Mouse (Mus musculus) right cerebral cortex, adult 2 months (tissue): ENCODE results near the gene Lcn9.
A peak's percentile ranks its signal among the peaks of the same experiment; 100 is the strongest.
"Not testable (repeated sequence)": the region's sequence is repeated elsewhere in the genome, so short reads cannot be mapped to it uniquely, and the experiment has no call there.

Source experiments
- DNase-seq, 2 experiments: peaks; one replicate each; pipeline ENCODE4 v3.0.0; 2021 to 2022; ENCODE audit warnings: low spot score in 2 of 2

Gene Lcn9

DNA sequence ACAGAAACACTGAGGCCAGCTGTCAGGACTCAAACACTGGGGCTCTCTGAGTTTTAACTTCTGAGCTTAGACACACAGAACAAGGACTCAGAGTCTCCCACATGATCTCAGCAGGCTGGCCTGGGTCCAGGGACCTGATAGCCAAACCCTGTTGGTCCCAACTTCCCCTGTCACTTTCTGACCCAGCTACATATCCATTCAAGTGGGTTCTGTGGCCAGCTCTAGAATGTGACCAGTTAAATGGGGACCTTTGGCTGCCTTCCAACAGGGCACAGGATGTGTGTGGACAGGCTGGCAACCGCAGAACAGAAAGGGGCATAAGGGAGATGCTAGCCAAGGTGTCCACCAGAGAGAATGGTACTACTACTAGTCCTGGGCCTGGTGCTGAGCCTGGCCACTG lies at the start of gene Lcn9:
Lcn9 (plus strand) TSS at position 348 of the 400 bp plus-strand sequence.
- DNase-seq, result peak in 1 of 2 experiments; percentile 10

DNA sequence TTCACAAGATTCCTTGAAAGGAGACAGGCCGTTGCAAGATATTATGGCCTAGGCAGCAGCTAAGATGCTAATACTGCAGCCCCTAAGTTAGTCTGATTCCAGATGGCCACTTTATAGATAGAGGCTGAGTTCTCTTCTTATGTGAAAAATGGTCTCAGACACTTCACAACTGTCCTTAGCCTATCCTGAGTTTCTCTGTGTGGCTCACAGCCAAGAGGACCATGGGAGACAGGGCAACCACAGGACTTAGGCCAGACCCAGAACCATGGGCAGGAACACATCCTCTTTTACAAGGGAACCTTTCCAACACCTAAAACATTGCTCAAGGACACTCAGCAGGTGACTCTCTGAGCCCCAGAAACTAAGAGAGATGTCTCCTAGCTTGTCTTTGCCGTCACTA lies 49.4 kb upstream of the Lcn9 start:
- no peak for DNase-seq

DNA sequence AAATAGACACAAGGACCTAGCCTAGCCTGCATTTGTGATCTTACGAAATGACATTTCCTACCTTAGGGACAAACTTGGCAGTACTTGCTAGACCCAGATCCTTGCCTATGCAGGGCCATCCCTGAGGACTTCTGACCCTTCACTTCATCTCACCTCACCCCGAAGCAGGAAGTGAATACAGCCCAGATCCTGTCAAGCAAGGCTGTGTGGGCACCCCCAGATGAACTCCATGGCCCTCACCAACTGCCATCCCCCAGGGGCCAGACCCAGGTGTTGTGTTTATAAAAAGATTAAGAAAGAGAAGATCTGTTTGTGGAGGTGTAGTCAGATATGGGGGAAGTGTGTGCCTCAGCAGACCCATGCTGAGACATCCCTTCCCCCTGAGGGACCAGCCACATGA lies 48.3 kb upstream of the Lcn9 start:
- no peak for DNase-seq

DNA sequence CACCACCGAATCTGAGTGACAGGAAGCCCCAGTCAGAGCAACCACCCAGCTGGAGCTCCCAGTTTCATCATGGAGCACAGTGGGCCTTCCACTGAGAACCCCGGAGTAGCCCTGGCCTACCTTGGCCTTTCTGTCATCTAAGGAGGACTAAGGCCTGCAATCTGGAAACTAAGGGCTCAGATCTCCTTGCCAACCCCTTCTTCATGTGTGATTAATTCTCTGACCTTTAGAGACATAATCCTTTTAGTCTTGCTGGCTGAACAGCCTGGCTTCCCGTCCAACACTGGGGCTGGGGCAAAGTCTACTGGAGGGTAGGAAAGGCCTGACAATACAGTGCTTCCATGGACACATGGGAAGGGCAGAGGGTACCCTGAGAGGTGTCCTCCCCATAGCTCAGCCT lies 47.0 kb upstream of the Lcn9 start:
- no peak for DNase-seq

DNA sequence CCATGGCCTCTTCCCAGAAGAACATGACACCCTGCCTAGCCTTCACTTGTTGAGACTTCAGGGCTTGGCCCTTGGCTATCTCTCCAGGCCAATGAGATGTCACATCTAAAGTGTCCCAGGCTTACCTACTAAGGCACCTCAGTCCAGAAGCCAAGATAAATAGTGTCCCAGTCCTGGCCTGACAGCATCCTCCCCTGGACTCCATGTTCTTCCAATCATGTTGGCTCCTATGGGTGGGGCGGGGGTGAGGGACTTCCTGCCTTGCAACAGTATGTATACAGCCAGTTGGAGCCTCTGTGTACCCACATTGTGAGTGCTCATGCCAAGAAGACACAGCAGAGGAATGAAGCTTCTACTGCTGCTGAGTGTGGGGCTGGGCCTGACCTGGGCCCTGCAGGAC lies 46.2 kb upstream of the Lcn9 start, which contains the start of gene Lcn11:
Lcn11 (plus strand) TSS at position 301 of the 400 bp plus-strand sequence.
- no peak for DNase-seq

DNA sequence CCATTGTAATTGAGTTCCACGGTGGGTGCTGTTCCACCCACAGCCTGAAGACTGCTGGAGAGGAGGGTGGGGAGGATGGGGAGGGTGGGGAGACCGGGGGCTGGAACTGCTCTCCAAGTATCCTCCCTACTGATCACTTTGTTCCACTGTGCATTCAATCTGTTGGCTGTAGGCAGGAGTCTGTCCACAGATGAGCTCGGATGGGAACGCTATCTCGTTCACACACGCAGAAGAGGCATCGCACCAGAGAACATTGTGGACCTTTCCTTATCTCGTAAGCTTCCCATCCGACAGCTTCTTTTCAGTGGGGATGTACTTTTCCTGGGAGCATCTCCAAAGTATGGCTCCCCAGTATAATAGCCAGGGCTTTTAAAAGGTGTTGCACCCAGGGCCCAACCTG lies 43.9 kb upstream of the Lcn9 start:
- no peak for DNase-seq

DNA sequence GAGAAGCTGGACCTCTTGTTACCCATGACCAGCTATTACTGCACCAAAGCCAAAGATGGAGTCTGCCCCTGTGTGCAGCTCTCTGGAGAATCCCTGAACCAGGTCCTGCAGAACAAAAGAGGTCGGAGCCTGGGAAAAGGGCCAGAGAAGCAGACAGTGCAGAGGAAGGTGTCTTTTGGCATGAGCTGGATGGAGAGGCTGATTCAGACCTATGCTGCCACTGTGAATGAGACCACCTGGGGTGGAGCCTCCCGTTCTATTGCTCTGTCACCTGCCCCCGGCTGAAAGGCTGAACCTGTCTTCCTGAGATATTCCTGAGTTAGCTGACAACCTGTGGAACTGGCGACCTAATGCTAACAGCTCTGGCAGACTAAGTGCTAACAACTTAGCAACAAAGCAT lies 42.0 kb upstream of the Lcn9 start:
- DNase-seq, result no peak

DNA sequence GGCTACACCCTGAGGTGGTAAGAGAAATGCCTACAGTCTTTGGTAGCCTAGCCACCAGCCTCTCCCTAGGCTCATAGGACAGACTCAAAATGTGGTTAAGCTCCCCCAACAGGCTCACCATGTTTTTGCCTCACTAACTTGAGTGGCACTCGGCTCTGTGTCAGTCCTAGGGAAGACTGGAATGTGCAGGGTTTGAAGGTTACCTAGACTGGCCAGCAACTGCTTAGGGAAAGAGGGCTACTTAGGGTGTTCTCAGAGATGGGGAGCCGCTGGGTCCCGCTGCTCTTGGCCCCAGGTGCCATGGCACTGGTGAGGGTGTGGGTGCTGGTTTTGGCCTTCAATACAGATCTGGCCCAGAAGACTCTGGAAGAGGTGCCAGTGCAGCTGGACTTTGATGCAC lies 41.0 kb upstream of the Lcn9 start, which contains the start of gene Gm13539:
Gm13539 (plus strand) TSS at position 301 of the 400 bp plus-strand sequence.
- no peak for DNase-seq

DNA sequence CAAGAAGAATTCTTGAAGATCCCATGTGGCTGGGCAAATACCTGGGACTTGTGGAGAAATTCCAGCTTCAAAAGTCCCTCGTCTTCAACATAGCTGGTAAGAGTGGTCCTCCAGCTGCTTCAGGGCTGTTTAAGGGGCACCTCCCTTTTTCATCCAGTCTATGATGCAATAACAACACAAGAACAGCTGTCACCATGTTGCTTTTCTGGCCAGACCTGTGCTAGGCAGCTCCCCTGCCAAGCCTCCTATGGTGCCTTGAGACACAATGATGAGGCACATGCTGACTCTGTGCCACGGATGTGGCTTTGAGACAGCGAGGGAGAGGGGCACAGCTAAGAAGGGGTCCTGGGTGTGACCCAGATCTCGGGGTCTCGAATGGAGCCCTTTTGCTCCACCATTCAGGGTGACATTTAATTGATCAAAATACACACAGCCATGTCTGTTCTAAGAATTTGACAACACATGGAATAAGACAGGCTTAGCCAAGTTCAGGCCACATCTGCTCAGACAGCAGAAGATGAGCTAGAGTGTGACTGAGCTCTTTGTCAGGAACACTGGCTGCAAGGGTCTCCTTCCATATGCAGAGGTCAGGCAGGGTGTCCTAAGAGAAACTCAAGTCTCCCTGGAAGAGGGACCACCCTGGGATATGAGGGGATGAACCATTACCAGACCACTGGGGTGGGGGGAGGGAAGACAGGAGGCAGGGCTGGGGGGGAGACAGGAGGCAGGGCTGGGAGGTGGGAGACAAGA lies 37.2 kb upstream of the Lcn9 start:
- no peak for DNase-seq

DNA sequence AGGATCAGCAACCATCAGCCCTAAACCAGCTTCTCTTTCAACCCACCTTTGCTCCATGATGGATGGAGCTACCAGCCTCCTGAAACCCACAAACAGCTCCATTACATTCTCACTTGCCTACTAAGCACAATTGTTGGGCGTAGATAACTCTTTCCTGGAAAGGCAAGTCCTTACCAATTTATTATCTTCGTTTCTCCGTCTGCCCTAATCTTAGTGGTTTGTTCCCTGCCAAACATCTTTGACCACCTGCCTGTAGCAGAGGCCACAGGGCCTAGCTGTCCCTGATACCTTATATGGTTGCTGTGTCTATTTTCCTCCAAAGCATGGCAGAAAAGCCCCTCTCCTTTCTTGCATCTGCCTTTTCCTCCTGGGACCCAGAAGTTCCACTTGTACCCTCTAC lies 33.9 kb upstream of the Lcn9 start:
- DNase-seq, result no peak

DNA sequence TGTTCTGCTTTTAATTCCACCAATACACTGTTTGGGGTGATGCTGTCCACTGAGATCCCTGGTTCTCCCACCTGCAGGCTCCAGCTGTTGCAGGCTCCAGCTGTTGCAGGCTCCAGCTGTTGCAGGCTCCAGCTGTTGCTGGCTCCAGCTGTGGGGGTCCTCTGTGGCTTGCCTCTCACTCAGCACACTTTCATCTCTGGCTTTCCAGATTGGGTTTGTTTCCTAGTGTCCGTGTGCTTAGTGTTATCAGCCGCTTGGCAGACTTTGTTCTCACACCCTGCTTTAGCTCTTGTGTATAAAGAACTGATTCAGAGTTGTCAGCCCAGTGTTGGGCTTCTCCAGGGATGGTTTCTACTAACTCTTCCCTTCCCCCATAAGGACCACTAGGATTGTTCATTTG lies 25.3 kb upstream of the Lcn9 start:
- DNase-seq, result no peak

DNA sequence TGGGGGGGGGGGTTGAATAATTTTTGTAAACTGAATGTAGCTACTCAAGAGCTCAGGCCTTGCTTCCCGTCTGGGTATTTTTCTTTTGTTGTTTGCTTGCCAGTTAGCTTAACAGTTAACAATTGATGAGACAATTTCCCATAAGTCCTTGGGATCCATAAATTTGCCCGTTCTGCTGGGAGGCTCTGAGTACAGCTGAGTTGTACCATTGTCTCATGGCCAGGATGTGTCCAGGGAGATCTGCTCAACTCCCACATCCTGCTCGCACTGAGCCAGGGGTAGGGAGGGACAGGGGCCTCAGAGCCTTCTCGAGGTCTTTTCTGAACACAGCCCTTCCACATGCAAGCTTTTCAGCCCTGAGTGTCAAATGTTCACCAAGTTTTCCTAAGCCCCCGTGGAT lies 24.9 kb upstream of the Lcn9 start:
- no peak for DNase-seq

DNA sequence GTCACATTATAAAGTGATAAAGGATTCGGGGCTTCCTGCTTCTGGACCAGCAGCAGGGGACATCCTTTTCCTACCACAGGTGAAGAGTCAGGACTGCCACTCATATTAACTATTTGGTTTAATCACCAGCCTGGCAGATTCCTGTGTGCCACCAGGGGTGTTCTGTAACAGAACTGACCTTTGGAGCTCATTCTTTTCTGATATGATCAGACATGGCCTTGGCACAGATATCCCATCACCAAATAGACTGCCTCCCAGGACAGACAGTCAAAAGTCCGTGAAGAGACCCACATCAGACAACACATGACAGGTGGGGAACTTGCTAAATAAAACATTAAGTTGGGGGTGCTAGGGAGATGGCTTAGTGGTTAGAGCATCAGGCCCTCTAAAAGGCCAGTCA lies 11.2 kb upstream of the Lcn9 start:
- no peak for DNase-seq

DNA sequence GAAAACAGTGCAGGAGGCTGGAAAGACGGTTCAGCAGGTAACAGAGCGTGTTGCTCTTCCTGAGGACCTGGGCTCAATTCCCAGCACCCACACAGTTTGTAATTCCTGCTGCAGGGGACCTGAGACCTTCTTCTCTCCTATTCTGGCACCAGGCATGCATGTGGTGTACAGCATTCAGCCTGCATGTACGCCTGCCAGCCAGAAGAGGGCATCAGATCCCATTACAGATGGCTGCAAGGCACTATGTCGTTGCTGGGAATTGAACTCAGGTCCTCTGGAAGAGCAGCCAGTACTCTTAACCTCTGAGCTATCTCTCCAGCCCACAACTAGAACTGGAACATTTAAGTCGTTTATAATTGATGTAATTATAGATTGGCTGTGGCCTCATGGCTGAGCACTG lies 9.6 kb upstream of the Lcn9 start:
- DNase-seq, result no peak

DNA sequence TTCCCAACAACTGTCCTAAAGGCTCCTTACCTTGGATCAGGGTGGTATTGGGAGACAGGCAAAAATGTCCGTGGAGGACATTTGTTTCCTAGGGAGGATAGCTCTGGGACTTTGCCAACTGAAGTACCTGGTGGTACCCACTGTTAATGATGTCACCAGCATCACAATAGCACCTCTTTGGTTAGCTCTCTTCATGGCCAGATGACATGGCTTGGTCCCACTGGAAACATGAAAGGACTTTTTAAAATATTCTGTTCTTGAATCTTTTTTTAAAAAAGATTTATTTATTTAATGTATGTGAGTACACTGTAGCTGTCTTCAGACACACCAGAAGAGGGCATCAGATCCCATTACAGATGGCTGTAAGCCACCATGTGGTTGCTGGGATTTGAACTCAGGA lies 7.2 kb upstream of the Lcn9 start, which contains the start of gene Glt6d1:
Glt6d1 (minus strand) TSS at position 101 of the 400 bp plus-strand sequence.
- not testable (repeated sequence) for DNase-seq

DNA sequence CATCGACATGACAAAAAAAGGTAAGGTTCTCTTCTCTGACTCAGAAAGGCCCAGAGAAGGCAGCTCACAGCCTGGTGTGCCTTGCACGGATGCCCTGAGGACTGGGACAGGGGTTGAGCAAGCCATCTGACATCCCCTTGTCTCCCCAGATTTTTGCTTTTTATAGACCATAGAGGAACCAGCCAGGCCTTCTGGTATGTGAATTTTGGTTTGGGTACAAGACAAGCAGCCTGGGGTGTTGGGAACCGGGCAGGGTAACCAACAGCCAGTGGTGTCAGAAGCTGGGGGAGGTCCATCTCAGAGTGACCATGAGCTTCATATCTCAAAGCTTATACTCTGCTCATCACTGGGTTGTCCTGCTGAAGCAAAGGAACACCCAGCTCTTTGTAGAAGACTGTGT lies 1.8 kb downstream of the Lcn9 start:
- no peak for DNase-seq

DNA sequence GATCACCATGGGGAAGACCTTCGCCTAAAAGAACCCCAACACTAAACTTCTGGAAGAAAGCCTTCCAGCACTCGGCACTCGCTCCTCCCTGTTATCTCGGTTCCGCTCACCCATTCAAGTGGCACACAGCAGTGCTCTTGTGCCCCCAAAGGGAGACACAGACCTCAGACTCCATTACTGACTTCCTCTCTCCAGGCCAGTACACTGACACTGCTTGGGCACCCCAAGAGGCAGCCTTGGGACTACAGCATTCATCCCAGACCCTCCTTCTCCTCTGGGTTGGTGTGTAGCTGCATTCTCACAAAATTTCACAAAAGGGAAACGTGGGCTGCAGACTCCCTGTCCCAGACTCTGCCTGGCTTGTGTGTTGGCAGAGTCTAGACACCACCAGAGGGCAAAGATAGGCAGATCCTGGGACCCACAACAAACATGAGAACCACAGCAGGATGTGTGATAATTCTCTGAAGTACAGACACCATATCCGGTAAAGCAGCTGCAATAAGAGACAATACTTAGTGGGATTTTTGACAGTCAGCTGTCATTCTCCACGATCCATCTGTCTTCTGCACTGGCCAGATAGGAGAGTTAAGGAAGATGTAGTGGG lies 5.5 kb downstream of the Lcn9 start:
- no peak for DNase-seq

DNA sequence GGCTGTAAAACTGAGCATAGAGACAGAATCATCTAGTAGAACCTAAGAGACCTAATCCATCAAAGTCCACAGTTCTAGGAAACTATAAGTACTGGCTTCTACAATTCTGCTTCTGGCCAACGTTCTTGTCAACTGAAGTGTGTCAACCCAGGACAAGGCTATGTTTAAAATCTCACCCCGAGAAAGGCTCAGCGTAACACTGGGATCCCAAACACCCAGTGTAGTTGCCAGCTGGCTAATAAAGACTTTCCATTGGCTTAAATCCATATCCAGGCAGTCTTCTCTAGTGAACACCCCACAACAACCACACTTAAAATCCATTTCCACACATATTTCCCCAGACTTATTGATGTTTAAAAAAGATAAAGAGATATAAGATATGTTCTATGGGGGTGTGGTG lies 7.8 kb downstream of the Lcn9 start:
- DNase-seq, result no peak

DNA sequence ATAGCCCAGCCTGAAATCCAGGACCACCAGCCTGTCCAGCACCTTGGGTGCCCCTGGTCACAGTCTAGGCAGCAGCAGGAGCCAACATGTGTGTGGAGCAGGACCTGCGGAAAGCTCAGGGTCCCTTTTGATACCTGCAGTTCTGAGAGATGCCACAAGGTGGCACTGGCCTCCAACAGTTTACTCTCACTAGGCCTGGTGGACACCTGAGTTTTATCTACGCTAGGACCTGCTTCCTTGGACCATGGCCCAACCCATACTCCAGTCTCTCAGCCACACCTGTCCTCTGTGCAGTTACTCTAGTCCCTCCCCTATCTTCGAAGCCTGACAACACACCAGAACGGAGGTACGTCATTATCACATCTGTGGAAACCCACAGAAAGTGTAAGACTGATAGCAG lies 13.3 kb downstream of the Lcn9 start:
- peak; percentile 88 to 89 for DNase-seq

DNA sequence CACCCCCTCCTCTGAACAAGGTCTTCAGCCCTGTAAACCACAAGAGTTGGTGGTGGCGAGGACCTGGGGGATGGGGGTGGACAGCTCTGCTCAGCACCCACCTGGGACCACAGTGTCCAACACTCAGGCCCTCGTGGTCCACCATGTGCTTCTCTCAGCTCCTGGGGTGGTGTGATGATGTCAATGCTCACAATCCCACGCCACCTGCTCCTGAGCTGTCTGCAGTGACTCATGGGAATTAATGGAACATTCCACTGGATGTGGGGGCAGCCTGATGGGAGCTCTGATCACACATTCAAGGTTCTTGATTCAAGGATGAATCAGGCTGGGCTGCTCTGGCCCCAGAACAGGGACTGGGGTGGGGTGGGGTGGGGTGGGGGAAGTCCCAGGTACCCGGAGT lies 19.2 kb downstream of the Lcn9 start:
- DNase-seq, result peak; percentile 41 to 56

DNA sequence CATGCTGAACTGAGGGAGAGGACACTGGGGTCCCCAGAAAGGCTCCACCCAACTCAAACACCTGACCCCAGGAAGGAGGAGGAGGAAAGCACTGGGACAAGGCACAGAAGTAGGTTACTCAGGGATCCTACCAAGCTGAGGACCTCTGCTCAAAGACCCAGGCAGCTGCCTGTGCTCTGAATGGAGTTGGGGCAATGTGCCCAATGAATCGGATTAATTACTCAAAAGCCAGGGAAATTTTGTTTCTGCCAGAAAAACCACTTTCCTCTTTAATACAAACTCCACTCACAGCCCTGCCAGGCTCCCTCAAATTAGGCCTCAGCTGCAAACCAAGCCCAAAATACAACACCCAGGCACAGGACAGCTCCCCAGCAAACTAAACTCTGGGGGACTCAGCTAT lies 19.8 kb downstream of the Lcn9 start:
- peak in 1 of 2 experiments; percentile 19 for DNase-seq

DNA sequence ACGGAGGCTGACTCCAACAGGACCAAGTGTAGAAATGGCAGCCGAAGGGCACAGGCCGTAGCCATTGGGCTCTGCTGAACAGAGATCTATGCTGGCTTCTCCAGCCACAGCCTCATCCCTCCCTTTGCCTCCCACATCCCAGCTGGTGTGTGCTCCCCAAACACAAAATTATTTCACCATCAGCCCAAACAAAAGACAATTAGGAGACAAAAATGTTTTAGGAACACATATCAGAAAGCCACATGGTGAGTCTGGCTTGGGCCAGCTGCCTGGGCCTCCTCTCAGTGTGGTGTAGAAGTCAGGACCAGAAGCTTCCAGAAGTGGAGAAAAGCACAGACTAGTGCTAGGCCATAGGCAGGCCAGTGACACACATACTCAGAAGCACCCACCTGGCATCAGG lies 21.1 kb downstream of the Lcn9 start:
- peak in 1 of 2 experiments; percentile 18 for DNase-seq

DNA sequence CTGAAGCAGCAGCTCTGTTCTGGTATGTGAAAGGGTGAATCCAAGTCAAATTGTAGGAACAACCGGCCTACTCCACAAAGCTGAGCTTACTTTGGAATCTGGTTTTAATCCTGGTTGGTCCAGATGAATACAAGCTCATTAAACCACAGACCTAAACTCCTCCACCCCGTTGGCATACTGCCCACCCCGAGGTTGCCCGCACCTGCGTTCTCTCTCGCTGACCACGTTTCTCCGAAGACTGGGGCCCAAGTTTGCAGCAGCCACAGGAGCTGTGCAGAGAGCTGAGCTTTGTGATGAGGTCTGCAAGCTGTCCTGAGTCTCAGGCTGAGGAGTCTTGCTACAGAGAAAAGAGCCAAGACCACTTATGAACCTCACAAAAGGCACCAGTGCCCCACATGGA lies 23.6 kb downstream of the Lcn9 start:
- no peak for DNase-seq
